Mouse (Mus musculus) embryonic facial prominence, embryonic 14.5 days (tissue): ENCODE data around the gene Zfr2. TPM values are rescaled to one million over a fixed set of nuclear protein-coding genes. Genes with fewer than 3 reads are reported as not detected.
A peak's percentile ranks its signal among the peaks of the same experiment; 100 is the strongest.
"Not testable (repeated sequence)": the region's sequence is repeated elsewhere in the genome, so short reads cannot be mapped to it uniquely, and the experiment has no call there.

Experiments
- ATAC-seq: fragments of 200-750 bp; cut with Nextera tagmentation; 2 replicates; pipeline ENCODE4 v1.8.0; 2017; ENCODE audit warnings: low read depth, moderate number of reproducible peaks, moderate TSS enrichment
- DNase-seq: peaks from one replicate; pipeline ENCODE4 v3.0.0-alpha.2; 2015; ENCODE audit warnings: low spot score
- H3K27ac ChIP-seq: fragments of 300-500 bp; sonication (generic); replicated peaks from 2 replicates; pipeline ENCODE4 v1.5.1; 2014; ENCODE audit warnings: low read depth, mild to moderate bottlenecking, low read length, moderate library complexity
- H3K27me3 ChIP-seq: fragments of 300-500 bp; sonication (generic); replicated peaks from 2 replicates; pipeline ENCODE4 v1.6.1; 2014; ENCODE audit warnings: low read length; ENCODE audit not compliant: control insufficient read depth, insufficient read depth
- H3K36me3 ChIP-seq: fragments of 300-500 bp; sonication (generic); 2 replicates; pipeline ENCODE4 v1.6.1; 2014; ENCODE audit warnings: low read length, mixed read lengths; ENCODE audit not compliant: control insufficient read depth, insufficient read depth
- H3K4me1 ChIP-seq: fragments of 300-500 bp; sonication (generic); 2 replicates; pipeline ENCODE4 v1.6.1; 2014; ENCODE audit warnings: antibody characterized with exemption, low read length; ENCODE audit not compliant: control insufficient read depth, insufficient read depth
- H3K4me2 ChIP-seq: fragments of 300-500 bp; sonication (generic); 2 replicates; pipeline ENCODE4 v1.6.1; 2014; ENCODE audit warnings: low read depth, mild to moderate bottlenecking, low read length, moderate library complexity, mixed read lengths
- H3K4me3 ChIP-seq: fragments of 300-500 bp; sonication (generic); 2 replicates; pipeline ENCODE4 v1.5.1; 2014; ENCODE audit warnings: low read depth, mild to moderate bottlenecking, low read length
- H3K9ac ChIP-seq: fragments of 300-500 bp; sonication (generic); 2 replicates; pipeline ENCODE4 v1.6.1; 2014; ENCODE audit warnings: low read depth, mild to moderate bottlenecking, low read length, moderate library complexity, mixed read lengths
- H3K9me3 ChIP-seq: fragments of 300-500 bp; sonication (generic); 2 replicates; pipeline ENCODE4 v1.6.1; 2016; ENCODE audit warnings: low read length; ENCODE audit not compliant: control insufficient read depth
- WGBS: fragments of 180-500 bp; shearing (Covaris S2); extraction: QIAGEN DNeasy Blood & Tissue Kit; methylation state at CpG from one replicate; pipeline ENCODE4 v1.1.7; 2014; 5-methylcytosine and 5-hydroxymethylcytosine counted together
- polyA plus RNA-seq: library from polyadenylated mRNA; unstranded; fragments of >200 nt; fragmentation: Nextera tagmentation; extraction: Ambion mirVana; gene quantifications from 2 replicates; pipeline ENCODE4 v1.2.1, GENCODE M21; 2014

The Zfr2 gene
- polyA plus RNA-seq, 1 experiment from 2014 or later, result 6.5 TPM

DNA sequence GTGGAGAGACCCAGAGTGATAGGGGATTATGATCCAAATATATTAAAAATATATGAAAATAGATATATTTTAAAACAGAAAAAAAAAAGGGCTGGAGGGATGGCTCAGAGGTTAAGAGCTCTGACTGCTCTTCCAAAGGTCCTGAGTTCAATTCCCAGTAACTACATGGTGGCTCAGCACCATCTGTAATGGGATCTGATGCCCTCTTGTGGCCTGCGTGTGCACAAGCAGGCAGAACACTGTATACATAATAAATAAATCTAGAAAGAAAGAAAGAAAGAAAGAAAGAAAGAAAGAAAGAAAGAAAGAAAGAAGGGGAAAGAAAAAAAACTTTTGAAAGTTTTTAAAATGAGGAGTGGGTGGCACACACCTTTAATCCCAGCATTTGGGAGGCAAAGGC lies 15.7 kb upstream of the Zfr2 start:
- H3K27me3 ChIP-seq, H3K9me3 ChIP-seq, ATAC-seq, H3K4me1 ChIP-seq, H3K4me3 ChIP-seq, H3K27ac ChIP-seq, H3K4me2 ChIP-seq, DNase-seq, H3K9ac ChIP-seq, H3K36me3 ChIP-seq: not testable (repeated sequence)
- 27% methylated on average over 1 of the region's 1 CpGs for WGBS

DNA sequence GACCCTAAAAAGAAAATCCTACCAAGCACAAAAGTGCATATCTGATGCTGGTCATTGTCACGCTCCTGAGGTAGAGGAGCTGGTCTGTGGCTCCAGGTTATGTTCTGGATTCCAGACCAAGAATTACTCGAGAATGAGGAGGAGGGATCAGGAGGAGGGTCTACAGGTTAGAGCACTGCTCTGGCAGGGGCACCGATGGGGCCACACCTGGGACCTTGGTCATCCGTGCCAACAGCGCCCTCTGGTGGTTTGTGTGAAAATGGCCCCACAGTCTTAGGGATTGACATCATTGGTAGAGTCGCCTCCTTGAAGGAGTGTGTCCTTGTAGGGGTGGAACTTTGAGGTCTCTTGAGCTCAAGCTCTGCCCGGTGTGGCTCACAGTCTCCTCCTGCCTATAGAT lies 15.0 kb upstream of the Zfr2 start:
- WGBS, result 40% methylated on average over 7 of the region's 7 CpGs
- Histone ChIP-seq H3K4me3 (no peak overlapping the region), H3K36me3 (no peaks in the 10 kb centered on the region), H3K9me3 (no peaks in the 10 kb centered on the region), H3K4me1 (no peaks in the 10 kb centered on the region), H3K9ac (no peak overlapping the region), H3K4me2 (no peak overlapping the region), H3K27me3 (no peaks in the 10 kb centered on the region), H3K27ac (no peak overlapping the region)
- no peak for ATAC-seq
- DNase-seq, result no peak

DNA sequence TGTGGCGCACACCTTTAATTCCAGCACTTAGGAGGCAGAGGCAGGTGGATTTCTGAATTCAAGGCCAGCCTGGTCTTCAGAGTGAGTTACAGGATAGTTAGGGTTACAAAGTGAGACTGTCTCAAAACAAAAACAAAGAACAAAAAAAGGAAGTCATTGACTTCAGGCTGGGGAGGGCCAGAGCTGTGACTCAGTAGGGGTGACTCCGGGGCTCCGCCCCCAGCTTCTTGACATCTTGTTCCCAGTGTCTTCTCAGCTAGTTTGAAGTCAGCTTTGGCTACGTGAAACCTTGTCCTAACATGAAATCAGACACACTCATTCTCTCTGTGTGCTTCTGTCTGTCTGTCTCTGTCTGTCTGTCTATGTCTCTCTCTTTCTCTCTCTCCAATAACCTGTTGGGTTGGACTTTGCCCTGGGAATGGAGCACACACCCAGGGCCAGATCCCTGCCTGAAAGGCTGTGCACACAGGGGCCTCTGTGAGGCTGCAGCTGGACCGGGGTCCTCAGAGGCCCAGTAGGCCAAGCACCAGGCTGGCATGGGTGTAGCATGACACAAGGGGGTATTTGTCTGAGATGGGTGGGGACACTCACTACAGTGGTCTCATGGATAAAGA lies 11.4 kb upstream of the Zfr2 start:
- WGBS, result 90% methylated on average over 5 of the region's 5 CpGs
- Histone ChIP-seq H3K27me3 (no peaks in the 10 kb centered on the region), H3K36me3 (no peaks in the 10 kb centered on the region), H3K27ac (no peak overlapping the region), H3K9ac (no peak overlapping the region), H3K4me2 (no peak overlapping the region), H3K4me1 (no peaks in the 10 kb centered on the region), H3K4me3 (no peak overlapping the region), H3K9me3 (no peaks in the 10 kb centered on the region)
- ATAC-seq, result no peak
- DNase-seq, result no peak

DNA sequence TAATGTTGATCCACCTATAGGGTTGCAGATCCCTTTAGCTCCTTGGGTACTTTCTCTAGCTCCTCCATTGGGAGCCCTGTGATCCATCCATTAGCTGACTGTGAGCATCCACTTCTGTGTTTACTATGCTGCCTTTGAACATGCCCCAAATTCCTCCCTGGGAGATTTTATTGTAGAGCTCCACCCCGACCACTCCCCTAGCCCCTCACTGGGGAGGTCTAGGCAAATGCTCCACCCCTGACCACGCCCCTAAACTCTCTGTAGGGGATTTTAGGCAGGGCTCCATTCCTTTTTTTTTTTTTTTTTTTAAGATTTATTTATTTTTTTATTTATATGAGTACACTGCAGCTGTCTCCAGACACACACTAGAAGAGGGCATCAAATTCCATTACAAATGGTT lies 9.2 kb upstream of the Zfr2 start:
- not testable (repeated sequence) for DNase-seq, H3K27ac ChIP-seq, H3K4me3 ChIP-seq, H3K9me3 ChIP-seq, H3K27me3 ChIP-seq, ATAC-seq, H3K36me3 ChIP-seq, H3K9ac ChIP-seq, H3K4me1 ChIP-seq, H3K4me2 ChIP-seq
- 56% methylated on average over 2 of the region's 2 CpGs for WGBS

DNA sequence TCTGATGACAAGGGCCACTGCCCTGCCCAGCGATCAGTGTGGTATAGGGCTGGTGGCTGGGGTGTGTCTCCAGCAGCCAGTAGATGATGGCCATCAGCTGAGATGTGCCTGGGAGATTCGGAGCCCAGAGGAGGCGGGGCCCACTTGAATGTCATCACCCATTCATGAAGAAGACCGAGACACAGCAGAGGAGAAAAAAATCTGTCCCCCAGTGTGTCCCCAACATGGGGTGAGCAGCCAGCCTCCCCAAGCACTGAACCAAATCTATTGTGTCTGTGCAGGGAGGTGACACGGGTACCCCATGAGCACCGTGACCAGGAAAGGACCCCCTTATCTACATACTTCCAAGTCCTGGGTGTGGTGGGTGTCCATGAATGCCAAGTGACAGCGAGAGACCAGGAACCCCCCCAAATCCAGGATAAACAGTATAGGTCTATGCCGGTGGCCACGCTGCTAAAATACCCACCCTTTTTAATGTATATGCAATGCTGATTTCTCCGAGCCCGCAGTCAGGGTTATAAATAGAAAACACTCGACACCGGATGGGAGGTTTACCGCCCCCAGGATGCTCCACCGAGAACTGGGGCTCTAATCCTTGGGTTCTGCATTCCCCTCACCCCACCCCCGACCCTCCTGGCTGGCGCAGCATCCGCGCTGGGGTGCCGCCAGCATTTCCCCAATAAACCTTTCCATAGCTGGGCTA lies 3.1 kb upstream of the Zfr2 start:
- Histone ChIP-seq H3K27me3 (peaks cover 30% of the 10 kb centered on the region), H3K27ac (no peak overlapping the region), H3K9ac (peak overlapping the region; percentile 26), H3K4me3 (peak overlapping the region; percentile 23), H3K4me2 (peak overlapping the region; percentile 41), H3K36me3 (no peaks in the 10 kb centered on the region), H3K4me1 (peaks cover 9% of the 10 kb centered on the region), H3K9me3 (no peaks in the 10 kb centered on the region)
- DNase-seq (no peak), ATAC-seq (no peak)
- 15% methylated on average over 20 of the region's 20 CpGs for WGBS

DNA sequence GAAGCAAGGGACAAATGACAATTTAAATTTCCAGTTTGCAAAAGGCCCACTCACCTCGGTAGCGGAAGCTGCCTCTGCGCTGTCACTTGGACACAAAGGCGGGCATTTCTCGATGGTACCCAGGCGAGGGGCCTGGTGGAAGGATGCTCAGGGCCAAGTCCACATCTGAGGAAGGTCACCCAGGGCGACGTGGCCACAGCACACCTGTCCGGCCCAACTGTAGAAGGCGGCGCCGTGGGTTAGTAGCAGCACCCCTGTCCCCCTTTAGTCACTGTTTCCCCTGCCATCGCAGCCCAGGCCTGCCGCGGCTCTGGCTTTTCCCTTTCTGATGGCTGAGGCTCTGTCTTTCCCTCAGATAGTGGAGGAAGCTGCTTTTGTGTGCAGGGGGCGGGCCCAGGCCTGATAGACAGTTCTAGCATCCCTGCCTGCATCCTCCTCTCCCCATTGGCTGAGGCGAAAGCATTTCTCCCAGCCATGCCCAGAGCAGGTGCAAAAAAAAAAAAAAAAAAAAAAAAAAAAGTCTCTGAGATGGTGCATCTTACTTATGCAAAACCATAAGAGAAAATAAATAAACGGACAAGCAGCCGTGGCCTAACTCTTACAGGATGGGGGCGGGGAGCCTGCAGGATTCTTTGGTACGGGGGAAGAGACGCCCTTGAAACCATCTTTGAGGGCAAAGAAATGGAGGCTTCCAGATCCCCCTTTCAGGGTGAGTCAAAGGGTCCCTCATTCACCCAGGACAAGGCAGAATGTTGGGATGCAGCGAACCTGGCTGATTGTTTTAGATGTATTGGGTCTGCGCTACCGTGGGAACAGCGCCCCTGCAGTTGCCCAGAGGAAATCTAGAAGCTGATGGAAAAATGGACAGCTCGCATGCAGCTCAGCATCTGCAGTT lies 2.3 kb upstream of the Zfr2 start, which contains the start of gene Atcay:
TSS of gene Atcay (minus strand) at position 396 of the 895 bp plus-strand sequence.
- H3K9ac ChIP-seq, result peak within 1 kb of the TSS; percentile 26
- ATAC-seq (peak; percentile 74; the same call in 1 of the 2 replicates), DNase-seq (peak; percentile 34)
- peaks cover 30% of the 10 kb centered on the region for H3K27me3 ChIP-seq
- H3K4me1 ChIP-seq, result peaks cover 9% of the 10 kb centered on the region
- no peaks in the 10 kb centered on the region for H3K9me3 ChIP-seq
- 6% methylated on average over 27 of the region's 27 CpGs for WGBS
- no peak within 1 kb of the TSS for H3K27ac ChIP-seq
- H3K36me3 ChIP-seq, result no peaks in the 10 kb centered on the region
- H3K4me3 ChIP-seq, result peak within 1 kb of the TSS; percentile 23
- peak within 1 kb of the TSS; percentile 42 for H3K4me2 ChIP-seq

DNA sequence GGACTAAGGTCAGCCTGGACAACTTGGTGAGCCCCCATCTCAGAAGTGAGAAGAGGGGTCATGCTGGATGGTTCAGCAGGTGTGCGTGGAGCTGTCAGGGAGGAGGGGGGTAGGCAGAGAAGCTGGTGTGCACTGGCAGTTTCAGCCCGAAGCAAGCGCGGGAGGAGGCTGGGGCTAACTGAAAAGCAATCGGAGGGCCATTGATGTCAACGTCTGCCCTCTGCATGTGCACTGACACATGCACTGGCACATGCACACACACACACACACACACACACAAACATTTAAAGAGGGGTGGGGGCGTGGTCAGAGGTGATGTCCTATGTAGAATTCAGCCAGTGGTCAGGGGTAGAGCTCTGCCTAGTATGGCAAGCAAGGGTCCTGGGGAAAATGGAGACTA lies 1.5 kb upstream of the Zfr2 start:
- WGBS, result 47% methylated on average over 7 of the region's 7 CpGs
- H3K36me3 ChIP-seq, result no peaks in the 10 kb centered on the region
- no peak overlapping the region for H3K27ac ChIP-seq
- H3K9ac ChIP-seq, result no peak overlapping the region
- no peak for ATAC-seq
- no peak overlapping the region for H3K4me3 ChIP-seq
- DNase-seq, result no peak
- H3K27me3 ChIP-seq, result peaks cover 30% of the 10 kb centered on the region
- H3K9me3 ChIP-seq, result no peaks in the 10 kb centered on the region
- H3K4me1 ChIP-seq, result peaks cover 9% of the 10 kb centered on the region
- peak overlapping the region; percentile 42; the same call in 1 of the 2 replicates for H3K4me2 ChIP-seq

DNA sequence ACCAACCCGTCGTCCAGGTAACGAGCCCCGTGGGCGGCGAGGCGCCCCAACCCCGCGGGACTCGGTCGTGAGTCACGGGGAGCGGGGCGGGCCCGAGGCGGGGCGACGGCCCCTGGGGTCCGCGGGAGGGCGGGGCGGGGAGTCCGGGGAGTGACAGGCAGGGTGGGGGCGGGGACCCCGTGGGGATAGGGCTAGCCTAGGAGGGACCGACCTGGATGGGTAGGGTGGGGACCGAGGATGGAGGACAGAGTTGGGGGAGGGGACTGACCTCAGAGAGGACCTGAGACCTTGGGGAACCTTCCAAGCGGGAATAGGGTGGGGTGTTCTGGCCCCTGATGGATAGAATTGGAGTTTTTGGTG lies 251 bp downstream of the Zfr2 start:
- DNase-seq (no peak), ATAC-seq (peak; percentile 55)
- H3K27me3 ChIP-seq, result peaks cover 30% of the 10 kb centered on the region
- 0% methylated on average over 8 of the region's 28 CpGs for WGBS
- H3K4me1 ChIP-seq, result peaks cover 9% of the 10 kb centered on the region
- no peaks in the 10 kb centered on the region for H3K9me3 ChIP-seq
- H3K4me3 ChIP-seq, result peak overlapping the region; percentile 74
- H3K36me3 ChIP-seq, result no peaks in the 10 kb centered on the region
- H3K9ac ChIP-seq, result peak overlapping the region; percentile 89
- H3K27ac ChIP-seq, result no peak overlapping the region
- peak overlapping the region; percentile 70 for H3K4me2 ChIP-seq
